Mouse (Mus musculus): ENCODE results near the gene Abhd16b.

DNA sequence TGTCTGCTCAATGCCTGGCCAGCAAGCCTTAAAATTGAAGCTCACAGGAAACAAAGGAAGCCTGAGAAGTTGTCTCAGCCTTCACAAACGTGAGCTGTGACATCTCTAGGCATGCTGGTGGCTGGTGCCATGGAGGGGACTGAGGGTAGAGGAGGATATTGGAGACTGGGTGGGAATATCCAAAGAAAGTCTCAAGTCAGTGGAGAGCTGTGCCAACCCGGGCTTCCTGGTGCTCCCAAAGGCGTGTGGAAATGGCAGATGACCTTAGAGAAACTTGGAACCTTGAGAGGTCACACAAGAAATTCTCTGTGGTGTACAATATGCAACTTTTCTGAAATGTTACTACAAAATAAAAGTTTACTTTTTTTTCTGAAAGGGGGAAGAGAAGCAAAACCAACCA lies 27.6 kb upstream of the Abhd16b start:
- TF ChIP-seq CTCF (IDR thresholded peaks at IDR 0.05; ENCODE audit: low read depth) (no peak), EP300 (IDR thresholded peaks at IDR 0.05; ENCODE audit: low read depth) (no peak)

Data from heart, postnatal 0 days (tissue).